Mouse (Mus musculus) embryo, embryonic 9.5 days (tissue): ENCODE data around the gene Spint1.

Experiments
- DNase-seq: peaks from one replicate; pipeline ENCODE4 v3.0.0-alpha.2; 2017; ENCODE audit errors: extremely low spot score

The Spint1 gene

GRCm38 (mm10) chr2:119242548-119242947 is 5.4 kb downstream of the Spint1 start:
- DNase-seq: no peak

GRCm38 (mm10) chr2:119245246-119245645 is 8.1 kb downstream of the Spint1 start:
- no peak for DNase-seq

- no peak for DNase-seq
These were observed 10.7 kb downstream of the Spint1 start for GRCm38 (mm10) chr2:119247904-119248303.

- no peak for DNase-seq
These were observed 12.5 kb downstream of the Spint1 start for GRCm38 (mm10) chr2:119249592-119250061.

GRCm38 (mm10) chr2:119250377-119250776 is 13.2 kb downstream of the Spint1 start:
- no peak for DNase-seq

- peak; percentile 82 for DNase-seq
These were observed 13.8 kb downstream of the Spint1 start for GRCm38 (mm10) chr2:119250826-119251478.

- no peak for DNase-seq
These were observed 17.8 kb downstream of the Spint1 start for GRCm38 (mm10) chr2:119254976-119255375.

GRCm38 (mm10) chr2:119260518-119260917 is 23.4 kb downstream of the Spint1 start:
- no peak for DNase-seq

- no peak for DNase-seq
These were observed 24.2 kb downstream of the Spint1 start for GRCm38 (mm10) chr2:119261326-119261725.

- no peak for DNase-seq
These were observed 25.8 kb downstream of the Spint1 start for GRCm38 (mm10) chr2:119262978-119263377.

- no peak for DNase-seq
These were observed 26.7 kb downstream of the Spint1 start for GRCm38 (mm10) chr2:119263813-119264212.

GRCm38 (mm10) chr2:119270286-119270642 is 33.1 kb downstream of the Spint1 start:
- DNase-seq: no peak

GRCm38 (mm10) chr2:119270643-119271331 is 33.6 kb downstream of the Spint1 start, which contains the start of gene Rhov:
Gene Rhov (minus strand): TSS chr2:119271272.
- peak; percentile 61 for DNase-seq

- DNase-seq: no peak
These were observed 37.0 kb downstream of the Spint1 start for GRCm38 (mm10) chr2:119274126-119274525.

GRCm38 (mm10) chr2:119276926-119277325 is 39.8 kb downstream of the Spint1 start:
- DNase-seq: no peak

GRCm38 (mm10) chr2:119277810-119278209 is 40.6 kb downstream of the Spint1 start:
- no peak for DNase-seq

GRCm38 (mm10) chr2:119281899-119282565 is 44.9 kb downstream of the Spint1 start:
- DNase-seq: no peak

GRCm38 (mm10) chr2:119287372-119287771 is 50.2 kb downstream of the Spint1 start:
- DNase-seq: no peak

- peak; percentile 99 for DNase-seq
These were observed 51.2 kb downstream of the Spint1 start, which contains the start of gene Vps18 for GRCm38 (mm10) chr2:119288270-119288882. Gene Vps18 (plus strand): TSS chr2:119288740.

- no peak for DNase-seq
These were observed 51.9 kb downstream of the Spint1 start for GRCm38 (mm10) chr2:119289014-119289416.

- DNase-seq: no peak
These were observed 55.1 kb downstream of the Spint1 start for GRCm38 (mm10) chr2:119292281-119292680.

- no peak for DNase-seq
These were observed 55.7 kb downstream of the Spint1 start for GRCm38 (mm10) chr2:119292852-119293251.
